Mouse (Mus musculus) limb, embryonic 15.5 days (tissue): ENCODE results near the gene Plekhm2. TPM values are rescaled to one million over a fixed set of nuclear protein-coding genes. Genes with fewer than 3 reads are reported as not detected.

Experiments used
- ATAC-seq: fragments of 200-750 bp; cut with Nextera tagmentation; 2 replicates; pipeline ENCODE4 v1.8.0; 2017; ENCODE audit warnings: low read depth, moderate TSS enrichment; ENCODE audit not compliant: insufficient number of reproducible peaks, low FRiP score, low TSS enrichment
- H3K27ac ChIP-seq: fragments of 300-500 bp; sonication (generic); 2 replicates; pipeline ENCODE4 v1.5.1; 2015; ENCODE audit warnings: moderate library complexity, mild to moderate bottlenecking, inconsistent platforms
- H3K27me3 ChIP-seq: fragments of 300-500 bp; sonication (generic); 2 replicates; pipeline ENCODE4 v1.6.1; 2015; ENCODE audit warnings: inconsistent platforms
- H3K36me3 ChIP-seq: fragments of 300-500 bp; sonication (generic); 2 replicates; pipeline ENCODE4 v1.6.1; 2015; ENCODE audit warnings: inconsistent platforms
- H3K4me1 ChIP-seq: fragments of 300-500 bp; sonication (generic); 2 replicates; pipeline ENCODE4 v1.6.1; 2015; ENCODE audit warnings: inconsistent platforms
- H3K4me2 ChIP-seq: fragments of 300-500 bp; sonication (generic); 2 replicates; pipeline ENCODE4 v1.6.1; 2015; ENCODE audit warnings: mild to moderate bottlenecking, inconsistent platforms
- H3K4me3 ChIP-seq: fragments of 300-500 bp; sonication (generic); 2 replicates; pipeline ENCODE4 v1.5.1; 2015; ENCODE audit warnings: mild to moderate bottlenecking, inconsistent platforms
- H3K9ac ChIP-seq: fragments of 300-500 bp; sonication (generic); 2 replicates; pipeline ENCODE4 v1.6.1; 2015; ENCODE audit warnings: inconsistent platforms
- H3K9me3 ChIP-seq: fragments of 300-500 bp; sonication (generic); 2 replicates; pipeline ENCODE4 v1.6.1; 2016; ENCODE audit warnings: inconsistent platforms
- WGBS: fragments of 180-500 bp; shearing (Covaris S2); methylation state at CpG from one replicate; pipeline ENCODE4 v1.1.7; 2015; 5-methylcytosine and 5-hydroxymethylcytosine counted together
- polyA plus RNA-seq: library from polyadenylated mRNA; unstranded; fragments of >200 nt; fragmentation: Nextera tagmentation; extraction: Ambion mirVana; gene quantifications from 2 replicates; pipeline ENCODE4 v1.2.1, GENCODE M21; 2015

Plekhm2 gene
- polyA plus RNA-seq, 1 experiment from 2014 or later, result 6.5 TPM

- Histone ChIP-seq H3K4me1 (peaks cover 15% of the 10 kb centered on the region), H3K9ac (no peak overlapping the region), H3K9me3 (no peaks in the 10 kb centered on the region), H3K36me3 (peaks cover 39% of the 10 kb centered on the region), H3K27ac (no peak overlapping the region), H3K4me2 (no peak overlapping the region), H3K27me3 (no peaks in the 10 kb centered on the region), H3K4me3 (no peak overlapping the region)
- 51% methylated on average over 4 of the region's 4 CpGs for WGBS
- no peak for ATAC-seq
Observed at GRCm38 (mm10) chr4:141659739-141660138, 5.0 kb downstream of the Plekhm2 start.

- Histone ChIP-seq H3K9ac (no peak overlapping the region), H3K36me3 (peaks cover 39% of the 10 kb centered on the region), H3K4me3 (no peak overlapping the region), H3K4me2 (no peak overlapping the region), H3K27ac (no peak overlapping the region), H3K27me3 (no peaks in the 10 kb centered on the region), H3K4me1 (peaks cover 10% of the 10 kb centered on the region), H3K9me3 (no peaks in the 10 kb centered on the region)
- 81% methylated on average over 6 of the region's 6 CpGs for WGBS
- ATAC-seq, result no peak
Observed at GRCm38 (mm10) chr4:141658846-141659484, 5.7 kb downstream of the Plekhm2 start.

GRCm38 (mm10) chr4:141656932-141657331 is 7.8 kb downstream of the Plekhm2 start:
- peaks cover 45% of the 10 kb centered on the region for H3K36me3 ChIP-seq

GRCm38 (mm10) chr4:141655908-141656608 is 8.6 kb downstream of the Plekhm2 start:
- peaks cover 43% of the 10 kb centered on the region for H3K36me3 ChIP-seq
- no peaks in the 10 kb centered on the region for H3K27me3 ChIP-seq
- no peak overlapping the region for H3K9ac ChIP-seq
- H3K9me3 ChIP-seq, result no peaks in the 10 kb centered on the region
- peaks cover 6% of the 10 kb centered on the region; the same call in 1 of the 2 replicates for H3K4me1 ChIP-seq
- H3K27ac ChIP-seq, result no peak overlapping the region
- no peak for ATAC-seq
- H3K4me3 ChIP-seq, result no peak overlapping the region
- no peak overlapping the region for H3K4me2 ChIP-seq
- 84% methylated on average over 12 of the region's 12 CpGs for WGBS

More at GRCm38 (mm10) chr4:141656932-141657331, 7.8 kb downstream of the Plekhm2 start:
- H3K9me3 ChIP-seq, result no peaks in the 10 kb centered on the region
- H3K4me3 ChIP-seq, result no peak overlapping the region
- H3K27ac ChIP-seq, result no peak overlapping the region
- WGBS, result 87% methylated on average over 8 of the region's 8 CpGs
- ATAC-seq, result no peak
- H3K27me3 ChIP-seq, result no peaks in the 10 kb centered on the region
- no peak overlapping the region for H3K9ac ChIP-seq
- no peak overlapping the region for H3K4me2 ChIP-seq
- peaks cover 5% of the 10 kb centered on the region; the same call in 1 of the 2 replicates for H3K4me1 ChIP-seq

- no peak overlapping the region for H3K9ac ChIP-seq
- no peak for ATAC-seq
- no peak overlapping the region for H3K4me3 ChIP-seq
- no peak overlapping the region for H3K4me2 ChIP-seq
- no peaks in the 10 kb centered on the region for H3K27me3 ChIP-seq
- H3K36me3 ChIP-seq, result peaks cover 30% of the 10 kb centered on the region
- no peaks in the 10 kb centered on the region for H3K9me3 ChIP-seq
- peaks cover 16% of the 10 kb centered on the region; the same call in 1 of the 2 replicates for H3K4me1 ChIP-seq
- 83% methylated on average over 6 of the region's 6 CpGs for WGBS
- no peak overlapping the region for H3K27ac ChIP-seq
Observed at GRCm38 (mm10) chr4:141654509-141654908, 10.2 kb downstream of the Plekhm2 start.

- no peak overlapping the region for H3K4me2 ChIP-seq
- no peak for ATAC-seq
- H3K4me1 ChIP-seq, result peaks cover 22% of the 10 kb centered on the region; the same call in 1 of the 2 replicates
- no peaks in the 10 kb centered on the region for H3K9me3 ChIP-seq
- H3K4me3 ChIP-seq, result no peak overlapping the region
- H3K9ac ChIP-seq, result no peak overlapping the region
- H3K27me3 ChIP-seq, result no peaks in the 10 kb centered on the region
- H3K27ac ChIP-seq, result peak overlapping the region; percentile 8; the same call in 1 of the 2 replicates
- WGBS, result 88% methylated on average over 13 of the region's 13 CpGs
- H3K36me3 ChIP-seq, result peaks cover 29% of the 10 kb centered on the region
Observed at GRCm38 (mm10) chr4:141653813-141654212, 10.9 kb downstream of the Plekhm2 start.

GRCm38 (mm10) chr4:141653044-141653443 is 11.7 kb downstream of the Plekhm2 start:
- H3K4me3 ChIP-seq, result no peak overlapping the region
- no peak for ATAC-seq
- H3K9ac ChIP-seq, result no peak overlapping the region
- H3K4me1 ChIP-seq, result peaks cover 29% of the 10 kb centered on the region; the same call in 1 of the 2 replicates
- no peaks in the 10 kb centered on the region for H3K27me3 ChIP-seq
- 80% methylated on average over 8 of the region's 8 CpGs for WGBS
- H3K36me3 ChIP-seq, result peaks cover 32% of the 10 kb centered on the region
- no peaks in the 10 kb centered on the region for H3K9me3 ChIP-seq
- no peak overlapping the region for H3K4me2 ChIP-seq
- H3K27ac ChIP-seq, result no peak overlapping the region

GRCm38 (mm10) chr4:141651944-141652343 is 12.8 kb downstream of the Plekhm2 start:
- Histone ChIP-seq H3K9ac (no peak overlapping the region), H3K4me2 (no peak overlapping the region), H3K4me3 (no peak overlapping the region), H3K9me3 (no peaks in the 10 kb centered on the region), H3K36me3 (peaks cover 31% of the 10 kb centered on the region), H3K4me1 (peaks cover 29% of the 10 kb centered on the region; the same call in 1 of the 2 replicates), H3K27me3 (no peaks in the 10 kb centered on the region), H3K27ac (no peak overlapping the region)
- ATAC-seq, result no peak
- WGBS, result 84% methylated on average over 10 of the region's 10 CpGs

- WGBS, result 88% methylated on average over 6 of the region's 6 CpGs
- no peaks in the 10 kb centered on the region for H3K9me3 ChIP-seq
- no peak overlapping the region for H3K9ac ChIP-seq
- H3K4me2 ChIP-seq, result no peak overlapping the region
- peaks cover 28% of the 10 kb centered on the region for H3K36me3 ChIP-seq
- no peak overlapping the region for H3K27ac ChIP-seq
- no peak overlapping the region for H3K4me3 ChIP-seq
- ATAC-seq, result no peak
- H3K4me1 ChIP-seq, result peaks cover 29% of the 10 kb centered on the region; the same call in 1 of the 2 replicates
- H3K27me3 ChIP-seq, result no peaks in the 10 kb centered on the region
Observed at GRCm38 (mm10) chr4:141651286-141651685, 13.4 kb downstream of the Plekhm2 start.

GRCm38 (mm10) chr4:141649244-141649643 is 15.5 kb downstream of the Plekhm2 start:
- Histone ChIP-seq H3K27ac (peak overlapping the region; percentile 73), H3K9ac (no peak overlapping the region), H3K4me2 (peak overlapping the region; percentile 29), H3K4me1 (peaks cover 29% of the 10 kb centered on the region; the same call in 1 of the 2 replicates), H3K36me3 (peaks cover 27% of the 10 kb centered on the region), H3K4me3 (no peak overlapping the region), H3K27me3 (no peaks in the 10 kb centered on the region), H3K9me3 (no peaks in the 10 kb centered on the region)
- ATAC-seq, result no peak
- 60% methylated on average over 6 of the region's 6 CpGs for WGBS

- no peaks in the 10 kb centered on the region for H3K27me3 ChIP-seq
- no peak overlapping the region for H3K4me2 ChIP-seq
- peaks cover 37% of the 10 kb centered on the region; the same call in 1 of the 2 replicates for H3K4me1 ChIP-seq
- no peak overlapping the region for H3K9ac ChIP-seq
- peaks cover 27% of the 10 kb centered on the region for H3K36me3 ChIP-seq
- 88% methylated on average over 5 of the region's 5 CpGs for WGBS
- no peak overlapping the region for H3K4me3 ChIP-seq
- no peak for ATAC-seq
- H3K27ac ChIP-seq, result peak overlapping the region; percentile 73; the same call in 1 of the 2 replicates
- H3K9me3 ChIP-seq, result no peaks in the 10 kb centered on the region
Observed at GRCm38 (mm10) chr4:141648262-141648661, 16.4 kb downstream of the Plekhm2 start.

GRCm38 (mm10) chr4:141647187-141647586 is 17.5 kb downstream of the Plekhm2 start:
- H3K27ac ChIP-seq, result no peak overlapping the region
- no peak overlapping the region for H3K4me2 ChIP-seq
- no peak for ATAC-seq
- H3K27me3 ChIP-seq, result no peaks in the 10 kb centered on the region
- 74% methylated on average over 3 of the region's 3 CpGs for WGBS
- peaks cover 28% of the 10 kb centered on the region for H3K36me3 ChIP-seq
- no peak overlapping the region for H3K9ac ChIP-seq
- H3K4me3 ChIP-seq, result no peak overlapping the region
- no peaks in the 10 kb centered on the region for H3K9me3 ChIP-seq
- peaks cover 37% of the 10 kb centered on the region; the same call in 1 of the 2 replicates for H3K4me1 ChIP-seq
